Mouse (Mus musculus) kidney, adult 2 months (tissue): Measurements from ENCODE around the gene Gm8909.
"Not testable (repeated sequence)": the region's sequence is repeated elsewhere in the genome, so short reads cannot be mapped to it uniquely, and the experiment has no call there.

Source experiments
- CTCF ChIP-seq: fragments of 200-500 bp; conservative IDR thresholded peaks from 2 replicates; pipeline ENCODE4 v1.5.1; 2011; ENCODE audit warnings: low read depth, mild to moderate bottlenecking, control low read depth, low read length, moderate library complexity, mixed read lengths; ENCODE audit not compliant: insufficient read depth, insufficient read length
- POLR2A ChIP-seq: fragments of 200-500 bp; IDR thresholded peaks from one replicate; pipeline ENCODE4 v1.6.1; 2011; ENCODE audit warnings: low read depth, low read length, control low read depth

- TF ChIP-seq CTCF, POLR2A: not testable (repeated sequence)
These were observed 51.8 kb downstream of the Gm8909 start for GRCm38 (mm10) chr17:36116545-36116944.
